Mouse (Mus musculus): Measurements from ENCODE around the gene Crisp2. TPM values are rescaled to one million over a fixed set of nuclear protein-coding genes. Genes with fewer than 3 reads are reported as not detected.

Gene Crisp2
- polyA plus RNA-seq (2015; fragmentation: Nextera tagmentation; extraction: Ambion mirVana), result not detected in 2 replicates

GRCm38 (mm10) chr17:40806953-40807572 lies at the start of gene Crisp2:
Crisp2 (minus strand) TSS chr17:40807003.
- no peaks in the 10 kb centered on the region for H3K4me1 ChIP-seq (ENCODE audit: control insufficient read depth, insufficient read depth, low read length)
- 40% methylated on average over 2 of the region's 2 CpGs for WGBS
- no peak within 1 kb of the TSS for H3K4me3 ChIP-seq (replicated peaks; ENCODE audit: low read length)
- peak within 1 kb of the TSS; percentile 75 for H3K27ac ChIP-seq (ENCODE audit: low read length)
- H3K27me3 ChIP-seq (ENCODE audit: control insufficient read depth, insufficient read depth, low read length), result no peaks in the 10 kb centered on the region
- no peak for ATAC-seq (ENCODE audit: insufficient read depth, low FRiP score)
- H3K36me3 ChIP-seq (ENCODE audit: control insufficient read depth, insufficient read depth, low read length), result no peaks in the 10 kb centered on the region
- H3K9me3 ChIP-seq (replicated peaks; ENCODE audit: control insufficient read depth, low read length), result no peaks in the 10 kb centered on the region
- H3K9ac ChIP-seq (ENCODE audit: low read length), result no peak within 1 kb of the TSS
- H3K4me2 ChIP-seq (ENCODE audit: low read depth, low read length), result no peak within 1 kb of the TSS

GRCm38 (mm10) chr17:40855065-40855464 lies 48.3 kb upstream of the Crisp2 start:
- Histone ChIP-seq H3K9me3 (replicated peaks; ENCODE audit: control insufficient read depth, low read length) (no peaks in the 10 kb centered on the region), H3K9ac (ENCODE audit: low read length) (no peak overlapping the region), H3K36me3 (ENCODE audit: control insufficient read depth, insufficient read depth, low read length) (no peaks in the 10 kb centered on the region), H3K27me3 (ENCODE audit: control insufficient read depth, insufficient read depth, low read length) (no peaks in the 10 kb centered on the region), H3K4me3 (replicated peaks; ENCODE audit: low read length) (no peak overlapping the region), H3K27ac (ENCODE audit: low read length) (no peak overlapping the region), H3K4me1 (ENCODE audit: control insufficient read depth, insufficient read depth, low read length) (no peaks in the 10 kb centered on the region), H3K4me2 (ENCODE audit: low read depth, low read length) (no peak overlapping the region)
- no peak for ATAC-seq (ENCODE audit: insufficient read depth, low FRiP score)

GRCm38 (mm10) chr17:40837308-40837707 lies 30.5 kb upstream of the Crisp2 start:
- no peak overlapping the region for H3K27ac ChIP-seq (ENCODE audit: low read length)
- no peak overlapping the region for H3K4me2 ChIP-seq (ENCODE audit: low read depth, low read length)
- H3K9me3 ChIP-seq (replicated peaks; ENCODE audit: control insufficient read depth, low read length), result no peaks in the 10 kb centered on the region
- ATAC-seq (ENCODE audit: insufficient read depth, low FRiP score), result 0 out of 2 replicates have a peak, but pooled peaks have one; percentile 58
- H3K36me3 ChIP-seq (ENCODE audit: control insufficient read depth, insufficient read depth, low read length), result no peaks in the 10 kb centered on the region
- no peak overlapping the region for H3K9ac ChIP-seq (ENCODE audit: low read length)
- H3K4me3 ChIP-seq (replicated peaks; ENCODE audit: low read length), result no peak overlapping the region
- no peaks in the 10 kb centered on the region for H3K4me1 ChIP-seq (ENCODE audit: control insufficient read depth, insufficient read depth, low read length)
- H3K27me3 ChIP-seq (ENCODE audit: control insufficient read depth, insufficient read depth, low read length), result no peaks in the 10 kb centered on the region

GRCm38 (mm10) chr17:40831870-40832269 lies 25.1 kb upstream of the Crisp2 start:
- Histone ChIP-seq H3K27ac (ENCODE audit: low read length) (no peak overlapping the region), H3K4me3 (replicated peaks; ENCODE audit: low read length) (no peak overlapping the region), H3K9me3 (replicated peaks; ENCODE audit: control insufficient read depth, low read length) (no peaks in the 10 kb centered on the region), H3K4me2 (ENCODE audit: low read depth, low read length) (no peak overlapping the region), H3K4me1 (ENCODE audit: control insufficient read depth, insufficient read depth, low read length) (no peaks in the 10 kb centered on the region), H3K9ac (ENCODE audit: low read length) (no peak overlapping the region), H3K27me3 (ENCODE audit: control insufficient read depth, insufficient read depth, low read length) (no peaks in the 10 kb centered on the region), H3K36me3 (ENCODE audit: control insufficient read depth, insufficient read depth, low read length) (no peaks in the 10 kb centered on the region)
- ATAC-seq (ENCODE audit: insufficient read depth, low FRiP score), result no peak
- 39% methylated on average over 2 of the region's 2 CpGs for WGBS

- WGBS, result 58% methylated on average over 8 of the region's 8 CpGs
- Histone ChIP-seq H3K27me3 (ENCODE audit: control insufficient read depth, insufficient read depth, low read length) (no peaks in the 10 kb centered on the region), H3K4me2 (ENCODE audit: low read depth, low read length) (no peak overlapping the region), H3K27ac (ENCODE audit: low read length) (no peak overlapping the region), H3K9ac (ENCODE audit: low read length) (no peak overlapping the region), H3K4me3 (replicated peaks; ENCODE audit: low read length) (no peak overlapping the region), H3K36me3 (ENCODE audit: control insufficient read depth, insufficient read depth, low read length) (no peaks in the 10 kb centered on the region), H3K4me1 (ENCODE audit: control insufficient read depth, insufficient read depth, low read length) (no peaks in the 10 kb centered on the region), H3K9me3 (replicated peaks; ENCODE audit: control insufficient read depth, low read length) (no peaks in the 10 kb centered on the region)
- ATAC-seq (ENCODE audit: insufficient read depth, low FRiP score), result no peak
Measured at GRCm38 (mm10) chr17:40824549-40824948, 17.7 kb upstream of the Crisp2 start.

GRCm38 (mm10) chr17:40823817-40824216 lies 17.0 kb upstream of the Crisp2 start:
- Histone ChIP-seq H3K9ac (ENCODE audit: low read length) (no peak overlapping the region), H3K9me3 (replicated peaks; ENCODE audit: control insufficient read depth, low read length) (no peaks in the 10 kb centered on the region), H3K27me3 (ENCODE audit: control insufficient read depth, insufficient read depth, low read length) (no peaks in the 10 kb centered on the region), H3K27ac (ENCODE audit: low read length) (no peak overlapping the region), H3K4me1 (ENCODE audit: control insufficient read depth, insufficient read depth, low read length) (no peaks in the 10 kb centered on the region), H3K4me2 (ENCODE audit: low read depth, low read length) (no peak overlapping the region), H3K36me3 (ENCODE audit: control insufficient read depth, insufficient read depth, low read length) (no peaks in the 10 kb centered on the region), H3K4me3 (replicated peaks; ENCODE audit: low read length) (no peak overlapping the region)
- 14% methylated on average over 4 of the region's 4 CpGs for WGBS
- no peak for ATAC-seq (ENCODE audit: insufficient read depth, low FRiP score)

- no peaks in the 10 kb centered on the region for H3K4me1 ChIP-seq (ENCODE audit: control insufficient read depth, insufficient read depth, low read length)
- H3K4me2 ChIP-seq (ENCODE audit: low read depth, low read length), result no peak overlapping the region
- H3K27me3 ChIP-seq (ENCODE audit: control insufficient read depth, insufficient read depth, low read length), result no peaks in the 10 kb centered on the region
- H3K9me3 ChIP-seq (replicated peaks; ENCODE audit: control insufficient read depth, low read length), result no peaks in the 10 kb centered on the region
- H3K27ac ChIP-seq (ENCODE audit: low read length), result no peak overlapping the region
- no peaks in the 10 kb centered on the region for H3K36me3 ChIP-seq (ENCODE audit: control insufficient read depth, insufficient read depth, low read length)
- peak; percentile 60 for ATAC-seq (ENCODE audit: insufficient read depth, low FRiP score)
- H3K9ac ChIP-seq (ENCODE audit: low read length), result no peak overlapping the region
- 65% methylated on average over 9 of the region's 9 CpGs for WGBS
- no peak overlapping the region for H3K4me3 ChIP-seq (replicated peaks; ENCODE audit: low read length)
Measured at GRCm38 (mm10) chr17:40821477-40821876, 14.7 kb upstream of the Crisp2 start.

GRCm38 (mm10) chr17:40817340-40817943 lies 10.6 kb upstream of the Crisp2 start:
- H3K27me3 ChIP-seq (ENCODE audit: control insufficient read depth, insufficient read depth, low read length), result no peaks in the 10 kb centered on the region
- no peak overlapping the region for H3K4me3 ChIP-seq (replicated peaks; ENCODE audit: low read length)
- WGBS, result 62% methylated on average over 4 of the region's 4 CpGs
- no peak for ATAC-seq (ENCODE audit: insufficient read depth, low FRiP score)
- no peaks in the 10 kb centered on the region for H3K36me3 ChIP-seq (ENCODE audit: control insufficient read depth, insufficient read depth, low read length)
- no peaks in the 10 kb centered on the region for H3K4me1 ChIP-seq (ENCODE audit: control insufficient read depth, insufficient read depth, low read length)
- no peaks in the 10 kb centered on the region for H3K9me3 ChIP-seq (replicated peaks; ENCODE audit: control insufficient read depth, low read length)
- H3K4me2 ChIP-seq (ENCODE audit: low read depth, low read length), result no peak overlapping the region
- no peak overlapping the region for H3K9ac ChIP-seq (ENCODE audit: low read length)
- no peak overlapping the region for H3K27ac ChIP-seq (ENCODE audit: low read length)

- no peak overlapping the region for H3K4me2 ChIP-seq (ENCODE audit: low read depth, low read length)
- no peaks in the 10 kb centered on the region for H3K9me3 ChIP-seq (replicated peaks; ENCODE audit: control insufficient read depth, low read length)
- 66% methylated on average over 2 of the region's 2 CpGs for WGBS
- H3K4me1 ChIP-seq (ENCODE audit: control insufficient read depth, insufficient read depth, low read length), result no peaks in the 10 kb centered on the region
- no peaks in the 10 kb centered on the region for H3K27me3 ChIP-seq (ENCODE audit: control insufficient read depth, insufficient read depth, low read length)
- H3K36me3 ChIP-seq (ENCODE audit: control insufficient read depth, insufficient read depth, low read length), result no peaks in the 10 kb centered on the region
- H3K4me3 ChIP-seq (replicated peaks; ENCODE audit: low read length), result no peak overlapping the region
- no peak overlapping the region for H3K27ac ChIP-seq (ENCODE audit: low read length)
- no peak overlapping the region for H3K9ac ChIP-seq (ENCODE audit: low read length)
- ATAC-seq (ENCODE audit: insufficient read depth, low FRiP score), result no peak
Measured at GRCm38 (mm10) chr17:40812259-40812658, 5.5 kb upstream of the Crisp2 start.

All from stomach, embryonic 16.5 days (tissue).